Mouse (Mus musculus): ENCODE results near the gene Hoxb7. TPM values are rescaled to one million over a fixed set of nuclear protein-coding genes. Genes with fewer than 3 reads are reported as not detected.

Hoxb7 gene
- polyA plus RNA-seq, 1 experiment from 2014 or later, result 0.25 TPM

- Histone ChIP-seq H3K27ac (ENCODE audit: low read length) (no peak overlapping the region), H3K9ac (ENCODE audit: low read depth, low read length) (no peak overlapping the region), H3K27me3 (ENCODE audit: control insufficient read depth, insufficient read depth, low read depth, low read length) (peaks cover 73% of the 10 kb centered on the region), H3K9me3 (replicated peaks; ENCODE audit: control insufficient read depth, low read length) (no peaks in the 10 kb centered on the region), H3K4me2 (ENCODE audit: low read depth, low read length) (no peak overlapping the region), H3K4me1 (ENCODE audit: control insufficient read depth, low read depth, low read length) (no peaks in the 10 kb centered on the region), H3K36me3 (ENCODE audit: control insufficient read depth, insufficient read depth) (no peaks in the 10 kb centered on the region), H3K4me3 (ENCODE audit: low read depth, low read length) (no peak overlapping the region)
- 50% methylated on average over 3 of the region's 3 CpGs for WGBS (ENCODE audit: insufficient replicate concordance)
- no peak for ATAC-seq (ENCODE audit: low read depth)
These were observed 48.6 kb downstream of the Hoxb7 start for GRCm38 (mm10) chr11:96334998-96335397.

- H3K4me1 ChIP-seq (ENCODE audit: control insufficient read depth, low read depth, low read length), result no peaks in the 10 kb centered on the region
- no peaks in the 10 kb centered on the region for H3K9me3 ChIP-seq (replicated peaks; ENCODE audit: control insufficient read depth, low read length)
- H3K9ac ChIP-seq (ENCODE audit: low read depth, low read length), result no peak overlapping the region
- no peak overlapping the region for H3K4me2 ChIP-seq (ENCODE audit: low read depth, low read length)
- no peak overlapping the region for H3K4me3 ChIP-seq (ENCODE audit: low read depth, low read length)
- 36% methylated on average over 2 of the region's 2 CpGs for WGBS (ENCODE audit: insufficient replicate concordance)
- H3K27me3 ChIP-seq (ENCODE audit: control insufficient read depth, insufficient read depth, low read depth, low read length), result peaks cover 83% of the 10 kb centered on the region
- no peak overlapping the region for H3K27ac ChIP-seq (ENCODE audit: low read length)
- no peak for ATAC-seq (ENCODE audit: low read depth)
- no peaks in the 10 kb centered on the region for H3K36me3 ChIP-seq (ENCODE audit: control insufficient read depth, insufficient read depth)
These were observed 50.2 kb downstream of the Hoxb7 start for GRCm38 (mm10) chr11:96336597-96336996.

GRCm38 (mm10) chr11:96337026-96337425 lies 50.6 kb downstream of the Hoxb7 start:
- H3K9ac ChIP-seq (ENCODE audit: low read depth, low read length), result no peak overlapping the region
- no peak overlapping the region for H3K4me2 ChIP-seq (ENCODE audit: low read depth, low read length)
- H3K9me3 ChIP-seq (replicated peaks; ENCODE audit: control insufficient read depth, low read length), result no peaks in the 10 kb centered on the region
- 34% methylated on average over 6 of the region's 6 CpGs for WGBS (ENCODE audit: insufficient replicate concordance)
- H3K27me3 ChIP-seq (ENCODE audit: control insufficient read depth, insufficient read depth, low read depth, low read length), result peaks cover 83% of the 10 kb centered on the region
- H3K36me3 ChIP-seq (ENCODE audit: control insufficient read depth, insufficient read depth), result no peaks in the 10 kb centered on the region
- ATAC-seq (ENCODE audit: low read depth), result no peak
- no peaks in the 10 kb centered on the region for H3K4me1 ChIP-seq (ENCODE audit: control insufficient read depth, low read depth, low read length)
- no peak overlapping the region for H3K27ac ChIP-seq (ENCODE audit: low read length)
- no peak overlapping the region for H3K4me3 ChIP-seq (ENCODE audit: low read depth, low read length)

GRCm38 (mm10) chr11:96338957-96339855 lies 52.8 kb downstream of the Hoxb7 start:
- no peak overlapping the region for H3K27ac ChIP-seq (ENCODE audit: low read length)
- WGBS (ENCODE audit: insufficient replicate concordance), result 33% methylated on average over 7 of the region's 7 CpGs
- H3K4me3 ChIP-seq (ENCODE audit: low read depth, low read length), result no peak overlapping the region
- H3K36me3 ChIP-seq (ENCODE audit: control insufficient read depth, insufficient read depth), result no peaks in the 10 kb centered on the region
- H3K4me1 ChIP-seq (ENCODE audit: control insufficient read depth, low read depth, low read length), result no peaks in the 10 kb centered on the region
- ATAC-seq (ENCODE audit: low read depth), result no peak
- no peaks in the 10 kb centered on the region for H3K9me3 ChIP-seq (replicated peaks; ENCODE audit: control insufficient read depth, low read length)
- H3K9ac ChIP-seq (ENCODE audit: low read depth, low read length), result no peak overlapping the region
- peaks cover 83% of the 10 kb centered on the region for H3K27me3 ChIP-seq (ENCODE audit: control insufficient read depth, insufficient read depth, low read depth, low read length)
- no peak overlapping the region for H3K4me2 ChIP-seq (ENCODE audit: low read depth, low read length)

MicroRNAs within 50 kb of the gene (microRNA counts, 519-probe panel; counts per million panel counts)
- 2,382 counts per million, percentile 57 among the panel's probes with 10 or more counts for microRNA mmu-miR-10a
- 1,586 counts per million, percentile 15 among the panel's probes with 10 or more counts for microRNA mmu-miR-196a

Small RNAs within 50 kb of the gene (microRNA-seq; reads per million reads assigned to microRNA genes)
- gene Mir10a (6,019 reads per million, percentile 90 among the genes with 10 or more reads in this experiment), gene Mir196a-1 (not detected)

Other genes starting within 250 kb of the Hoxb7 start
- gene Ube2z, start 221.2 kb upstream of the Hoxb7 start, polyA plus RNA-seq (2015; fragmentation: Nextera tagmentation; extraction: Ambion mirVana), result 13.2 TPM in 2 replicates
- gene Atp5g1, start 211.0 kb upstream of the Hoxb7 start, polyA plus RNA-seq (2015; fragmentation: Nextera tagmentation; extraction: Ambion mirVana), result 471 and 479 TPM in 2 replicates
- gene Calcoco2, start 174.7 kb upstream of the Hoxb7 start, polyA plus RNA-seq (2015; fragmentation: Nextera tagmentation; extraction: Ambion mirVana), result not detected in 2 replicates
- gene Ttll6, start 152.8 kb upstream of the Hoxb7 start, polyA plus RNA-seq (2015; fragmentation: Nextera tagmentation; extraction: Ambion mirVana), result not detected in 2 replicates
- not detected in 2 replicates for gene Hoxb13, start 92.3 kb upstream of the Hoxb7 start, polyA plus RNA-seq (2015; fragmentation: Nextera tagmentation; extraction: Ambion mirVana)
- gene Hoxb9, start 15.2 kb upstream of the Hoxb7 start, polyA plus RNA-seq (2015; fragmentation: Nextera tagmentation; extraction: Ambion mirVana), result not detected in 2 replicates
- gene Hoxb8, start 4.7 kb upstream of the Hoxb7 start, polyA plus RNA-seq (2015; fragmentation: Nextera tagmentation; extraction: Ambion mirVana), result not detected in 2 replicates
- gene Hoxb6, start 5.9 kb downstream of the Hoxb7 start, polyA plus RNA-seq (2015; fragmentation: Nextera tagmentation; extraction: Ambion mirVana), result 0.08 TPM in 1 of 2 replicates, not detected in the other
- 0.26 and 0.37 TPM in 2 replicates for gene Hoxb5, start 16.7 kb downstream of the Hoxb7 start, polyA plus RNA-seq (2015; fragmentation: Nextera tagmentation; extraction: Ambion mirVana)
- 0.08 and 0.11 TPM in 2 replicates for gene Hoxb4, start 31.6 kb downstream of the Hoxb7 start, polyA plus RNA-seq (2015; fragmentation: Nextera tagmentation; extraction: Ambion mirVana)
- 0.11 TPM in 1 of 2 replicates, not detected in the other for gene Hoxb3, start 36.7 kb downstream of the Hoxb7 start, polyA plus RNA-seq (2015; fragmentation: Nextera tagmentation; extraction: Ambion mirVana)
- gene Hoxb2, start 63.9 kb downstream of the Hoxb7 start, polyA plus RNA-seq (2015; fragmentation: Nextera tagmentation; extraction: Ambion mirVana), result 0.62 and 0.90 TPM in 2 replicates
- gene Hoxb1, start 79.1 kb downstream of the Hoxb7 start, polyA plus RNA-seq (2015; fragmentation: Nextera tagmentation; extraction: Ambion mirVana), result not detected in 2 replicates
- gene Skap1, start 178.0 kb downstream of the Hoxb7 start, polyA plus RNA-seq (2015; fragmentation: Nextera tagmentation; extraction: Ambion mirVana), result 0.12 and 0.39 TPM in 2 replicates